Mouse (Mus musculus): ENCODE data around the gene Icam4. TPM values are rescaled to one million over a fixed set of nuclear protein-coding genes. Genes with fewer than 3 reads are reported as not detected.
"Not testable (repeated sequence)": the region's sequence is repeated elsewhere in the genome, so short reads cannot be mapped to it uniquely, and the experiment has no call there.

The Icam4 gene
- polyA plus RNA-seq, 1 experiment from 2014 or later = 0.99 TPM

DNA sequence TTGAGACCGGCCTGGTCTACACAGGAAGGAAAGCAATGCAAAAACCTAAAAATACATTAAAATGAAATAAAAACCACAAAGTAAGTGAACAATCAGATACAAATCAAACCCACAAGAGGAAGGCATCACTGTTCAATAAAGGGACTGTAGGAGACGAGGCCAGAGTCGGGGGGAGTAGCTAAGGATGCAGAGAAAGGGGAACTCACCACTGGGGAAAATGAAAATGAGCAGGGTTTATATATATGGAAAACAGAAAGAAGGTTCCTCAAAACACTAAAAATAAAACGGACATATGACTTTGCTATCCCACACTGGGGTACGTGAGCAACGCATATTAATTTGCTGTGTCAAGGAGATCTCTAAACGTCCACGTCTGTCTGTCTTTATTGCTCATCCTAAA, 32.1 kb upstream of the Icam4 start:
- H3K27me3 ChIP-seq = no peaks in the 10 kb centered on the region
- ATAC-seq (no peak), DNase-seq (ENCODE audit: low read depth, low spot score) (no peak)
- no peak for TF ChIP-seq CTCF (IDR thresholded peaks at IDR 0.05)
- CTCF ChIA-PET = interaction anchor here (0.9 to 3.7 kb wide), 9 partner anchors 21 to 119 kb away, joined by 3 to 29 read pairs (median 4); partner anchors contain the start of genes Eif3g and S1pr2
- in situ Hi-C loops (cut with MboI; ENCODE audit: low pct_unique_long_range_greater_than_20kb) = no loop called here
- POLR2A ChIA-PET = interaction anchor here (0.6 kb wide), 1 partner anchor 98 kb away, joined by 3 read pairs; no protein-coding TSS in a partner anchor

DNA sequence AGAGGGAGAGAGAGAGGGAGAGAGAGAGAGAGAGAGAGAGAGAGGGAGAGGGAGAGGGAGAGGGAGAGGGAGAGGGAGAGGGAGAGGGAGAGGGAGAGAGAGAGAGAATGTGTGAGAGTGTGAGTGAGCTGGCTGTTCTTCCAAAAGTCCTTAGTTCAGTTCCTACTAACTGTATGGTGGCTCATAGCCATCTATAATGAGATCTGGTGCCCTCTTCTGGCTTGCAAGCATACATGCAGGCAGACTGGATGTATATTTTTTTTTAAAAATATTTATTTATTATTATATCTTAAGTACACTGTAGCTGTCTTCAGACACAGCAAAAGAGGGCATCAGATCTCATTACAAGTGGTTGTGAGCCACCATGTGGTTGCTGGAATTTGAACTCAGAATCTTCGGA, 30.8 kb upstream of the Icam4 start:
- ChIA-PET CTCF (interaction anchor here (0.8 to 3.7 kb wide), 16 partner anchors 17 to 139 kb away, joined by 3 to 29 read pairs (median 4); partner anchors contain the start of genes Eif3g and S1pr2), POLR2A (interaction anchor here (1.1 kb wide), 1 partner anchor 99 kb away, joined by 5 read pairs; no protein-coding TSS in a partner anchor)
- in situ Hi-C loops (cut with MboI; ENCODE audit: low pct_unique_long_range_greater_than_20kb); ATAC-seq; DNase-seq (ENCODE audit: low read depth, low spot score); H3K27me3 ChIP-seq: not testable (repeated sequence)
- TF ChIP-seq CTCF (IDR thresholded peaks at IDR 0.05) = peak; percentile 73

DNA sequence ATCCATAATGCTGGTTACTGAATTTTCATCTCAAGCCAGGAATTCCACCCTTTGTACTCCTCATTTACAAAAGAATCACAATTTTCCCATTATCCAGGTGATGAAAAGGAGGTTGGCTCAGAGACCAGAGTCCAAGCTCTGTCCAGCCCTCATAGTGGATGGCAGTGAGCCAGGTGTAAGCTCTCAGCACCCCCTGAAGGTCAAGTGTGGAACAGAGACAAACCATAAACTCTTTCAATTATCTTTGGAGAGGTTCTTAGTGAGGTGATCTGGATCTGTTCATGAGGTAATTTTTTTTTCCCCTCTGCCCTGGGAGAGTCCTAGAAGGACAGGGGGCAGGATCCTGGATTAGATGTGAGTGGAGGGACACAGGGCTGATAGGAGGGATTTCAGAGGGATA, 28.4 kb upstream of the Icam4 start:
- in situ Hi-C loops (cut with MboI; ENCODE audit: low pct_unique_long_range_greater_than_20kb) = loop anchor here (5.0 kb wide), 2 partner anchors 54 to 89 kb away; no protein-coding TSS in a partner anchor
- no peaks in the 10 kb centered on the region for H3K27me3 ChIP-seq
- no peak for DNase-seq (ENCODE audit: low read depth, low spot score)
- ChIA-PET POLR2A (no interaction called here), CTCF (interaction anchor here (0.7 to 2.1 kb wide), 6 partner anchors 26 to 102 kb away, joined by 3 to 6 read pairs (median 3); partner anchors contain the start of gene Eif3g)
- ATAC-seq = no peak
- TF ChIP-seq CTCF (IDR thresholded peaks at IDR 0.05) = peak; percentile 68

DNA sequence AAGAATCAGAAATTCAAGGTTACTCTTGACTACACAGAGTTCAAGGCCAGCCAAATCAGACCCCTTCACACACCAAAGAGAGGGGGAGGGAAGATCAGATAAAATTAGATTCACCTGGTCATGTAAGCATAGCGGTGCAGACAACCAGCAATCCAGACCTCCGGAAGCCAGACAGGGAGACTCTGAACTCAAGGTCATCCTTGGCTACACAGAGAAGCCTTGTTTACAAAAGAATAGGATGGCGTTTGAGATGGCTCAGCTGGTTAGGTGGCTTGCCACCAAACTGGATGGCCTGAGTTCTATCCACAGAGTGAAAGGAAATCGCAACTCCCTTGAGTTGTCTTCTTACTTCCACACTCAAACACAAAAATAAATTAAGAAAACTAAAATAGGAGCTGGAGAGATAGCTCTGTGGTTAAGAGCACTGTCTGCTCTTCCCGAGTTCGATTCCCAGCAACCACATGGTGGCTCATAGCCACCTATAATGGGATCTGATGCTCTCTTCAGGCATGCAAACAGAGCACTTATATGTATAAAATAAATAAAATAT, 27.4 kb upstream of the Icam4 start:
- in situ Hi-C loops (cut with MboI; ENCODE audit: low pct_unique_long_range_greater_than_20kb) = loop anchor here (5.0 kb wide), 2 partner anchors 54 to 89 kb away; no protein-coding TSS in a partner anchor
- ATAC-seq (no peak), DNase-seq (ENCODE audit: low read depth, low spot score) (no peak)
- no peak for TF ChIP-seq CTCF (IDR thresholded peaks at IDR 0.05)
- ChIA-PET CTCF (interaction anchor here (1.0 to 2.1 kb wide), 5 partner anchors 26 to 123 kb away, joined by 3 to 6 read pairs (median 3); partner anchors contain the start of gene Eif3g), POLR2A (no interaction called here)
- no peaks in the 10 kb centered on the region for H3K27me3 ChIP-seq

DNA sequence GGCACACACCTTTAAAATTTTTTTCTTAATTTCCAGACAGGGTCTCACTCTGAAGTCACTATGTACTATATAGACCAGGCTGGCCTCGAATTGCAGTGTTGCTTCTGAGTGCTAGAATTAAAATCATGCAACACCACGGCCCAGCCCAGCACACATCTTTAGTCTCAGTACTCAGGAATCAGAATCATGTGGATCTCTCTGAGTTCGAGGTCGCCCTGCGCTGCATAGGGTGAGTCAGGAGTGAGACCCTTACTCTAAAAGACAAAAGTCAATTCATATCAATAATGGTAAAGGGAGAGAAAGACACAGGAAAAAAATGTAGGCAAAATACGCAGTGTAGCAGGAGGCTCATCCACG, 26.9 kb upstream of the Icam4 start:
- in situ Hi-C loops (cut with MboI; ENCODE audit: low pct_unique_long_range_greater_than_20kb) = loop anchor here (5.0 kb wide), 2 partner anchors 55 to 90 kb away; no protein-coding TSS in a partner anchor
- POLR2A ChIA-PET = no interaction called here

DNA sequence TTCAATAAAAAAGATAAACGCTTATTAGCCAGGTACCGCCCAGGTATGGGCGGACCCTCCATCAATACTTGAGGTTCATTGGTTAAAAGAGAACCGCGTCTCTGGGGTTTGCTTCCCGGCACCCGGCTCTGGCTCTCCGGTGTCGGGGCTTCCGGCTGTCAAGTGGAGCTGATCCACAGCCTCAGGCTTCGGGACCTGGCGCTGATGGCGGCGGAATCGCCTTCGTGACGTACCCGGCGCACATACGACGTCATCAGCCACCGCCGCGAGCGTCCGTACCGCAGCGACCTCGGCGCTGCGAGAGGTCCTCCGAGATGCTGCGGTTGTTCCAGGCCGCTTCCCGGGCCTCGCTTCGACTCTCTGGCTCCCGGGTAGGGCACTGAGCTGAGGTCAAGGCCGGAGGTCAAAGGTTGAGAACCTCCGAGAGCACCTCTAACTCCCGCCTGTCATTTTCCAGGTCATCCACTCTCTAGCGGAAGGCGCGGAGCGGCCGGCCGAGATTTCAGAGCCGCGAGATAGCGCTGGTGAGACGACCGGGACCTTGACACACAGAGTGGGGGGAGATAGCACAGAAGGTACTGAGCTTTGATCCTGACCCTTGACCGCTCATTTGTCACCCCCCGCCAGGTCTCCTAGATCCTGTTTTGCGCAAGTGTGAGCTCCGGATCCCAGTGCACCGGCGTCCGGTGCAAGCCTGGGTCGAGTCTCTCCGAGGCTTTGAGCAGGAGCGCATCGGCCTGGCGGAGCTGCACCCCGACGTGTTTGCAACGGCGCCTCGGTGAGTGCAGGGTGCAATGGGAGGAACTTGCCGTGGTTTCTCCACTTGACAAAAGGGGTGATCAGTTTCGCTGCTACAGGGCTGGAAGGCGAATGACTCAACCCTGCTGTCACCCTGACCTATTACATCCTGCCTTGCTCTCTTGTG, 26.3 kb upstream of the Icam4 start, which contains the start of gene Mrpl4:
Gene Mrpl4 (plus strand): TSS at position 112 of the 925 bp plus-strand sequence.
- ATAC-seq (peak; percentile 68), DNase-seq (ENCODE audit: low read depth, low spot score) (no peak)
- TF ChIP-seq CTCF (IDR thresholded peaks at IDR 0.05) = no peak
- H3K27me3 ChIP-seq = no peaks in the 10 kb centered on the region
- ChIA-PET POLR2A (interaction anchor here (0.9 kb wide), 1 partner anchor 59 kb away, joined by 3 read pairs; no protein-coding TSS in a partner anchor), CTCF (interaction anchor here (1.2 to 1.4 kb wide), 2 partner anchors 104 to 125 kb away, joined by 3 to 5 read pairs; partner anchors contain the start of gene Eif3g)
- in situ Hi-C loops (cut with MboI; ENCODE audit: low pct_unique_long_range_greater_than_20kb) = loop anchor here (5.0 kb wide), 2 partner anchors 56 to 91 kb away; no protein-coding TSS in a partner anchor

More for the DNA sequence above, 26.9 kb upstream of the Icam4 start:
- DNase-seq (ENCODE audit: low read depth, low spot score) (no peak), ATAC-seq (no peak)
- CTCF ChIA-PET = interaction anchor here (1.2 to 1.4 kb wide), 2 partner anchors 104 to 124 kb away, joined by 3 to 5 read pairs; partner anchors contain the start of gene Eif3g
- H3K27me3 ChIP-seq = no peaks in the 10 kb centered on the region
- no peak for TF ChIP-seq CTCF (IDR thresholded peaks at IDR 0.05)

DNA sequence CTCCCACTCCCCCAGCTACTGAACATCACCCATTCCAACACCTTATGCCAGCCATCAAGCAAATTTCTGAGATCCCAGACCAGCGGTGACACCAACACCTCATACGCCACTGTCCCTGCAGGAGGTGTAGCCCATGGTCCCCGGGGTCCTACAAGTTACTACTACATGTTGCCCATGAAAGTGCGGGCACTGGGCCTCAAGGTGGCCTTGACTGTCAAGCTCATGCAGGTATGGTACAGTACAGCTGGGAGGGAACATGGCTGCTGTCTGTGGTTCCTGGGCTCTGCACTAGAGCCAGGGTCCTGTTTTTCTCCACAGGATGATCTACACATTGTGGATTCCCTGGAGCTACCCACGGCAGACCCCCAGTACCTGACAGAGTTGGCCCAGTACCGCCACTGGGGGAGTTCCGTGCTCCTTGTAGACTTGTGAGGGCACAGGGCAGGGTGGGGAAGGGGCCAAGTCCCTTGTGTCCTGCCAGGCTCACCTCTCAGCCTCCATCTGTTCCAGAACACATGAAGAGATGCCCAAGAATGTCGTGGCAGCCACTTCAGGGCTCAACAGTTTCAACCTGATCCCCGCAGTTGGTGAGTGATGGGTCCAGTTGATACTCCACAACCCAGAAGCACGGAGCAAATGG, 21.7 kb upstream of the Icam4 start:
- TF ChIP-seq CTCF (IDR thresholded peaks at IDR 0.05) = no peak
- ChIA-PET POLR2A (interaction anchor here (1.0 kb wide), 1 partner anchor 22 kb away, joined by 3 read pairs; the partner anchor contains the start of gene Icam4), CTCF (interaction anchor here (1.1 kb wide), 1 partner anchor 9 kb away, joined by 3 read pairs; no protein-coding TSS in a partner anchor)
- DNase-seq (ENCODE audit: low read depth, low spot score) = no peak
- H3K27me3 ChIP-seq = no peaks in the 10 kb centered on the region
- in situ Hi-C loops (cut with MboI; ENCODE audit: low pct_unique_long_range_greater_than_20kb) = no loop called here
- no peak for ATAC-seq

DNA sequence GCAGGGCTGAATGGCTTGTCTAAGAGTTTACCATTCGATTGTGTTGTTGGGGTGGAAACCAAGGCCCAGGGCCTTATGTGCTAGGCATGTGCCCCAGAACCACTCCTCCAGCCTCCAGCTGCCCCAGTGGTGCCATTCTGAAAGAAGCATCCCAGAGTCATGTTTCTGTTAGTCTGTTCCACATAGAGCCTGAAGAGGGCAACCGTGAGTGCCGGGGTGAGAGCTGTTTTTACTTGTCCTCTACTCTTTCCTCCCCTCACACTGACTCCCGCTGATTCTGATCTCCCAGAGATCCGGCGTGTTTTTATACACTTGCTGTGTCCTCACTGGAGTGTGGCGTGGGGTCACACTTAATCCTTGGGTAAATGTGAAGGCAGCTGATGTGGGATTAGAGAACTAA, 21.2 kb upstream of the Icam4 start:
- ATAC-seq (no peak), DNase-seq (ENCODE audit: low read depth, low spot score) (no peak)
- POLR2A ChIA-PET = interaction anchor here (1.0 kb wide), 1 partner anchor 21 kb away, joined by 3 read pairs; the partner anchor contains the start of gene Icam4
- in situ Hi-C loops (cut with MboI; ENCODE audit: low pct_unique_long_range_greater_than_20kb) = no loop called here
- CTCF ChIA-PET = interaction anchor here (1.1 to 2.0 kb wide), 3 partner anchors 9 to 106 kb away, joined by 3 to 6 read pairs (median 4); no protein-coding TSS in a partner anchor
- TF ChIP-seq CTCF (IDR thresholded peaks at IDR 0.05) = no peak
- no peaks in the 10 kb centered on the region for H3K27me3 ChIP-seq

DNA sequence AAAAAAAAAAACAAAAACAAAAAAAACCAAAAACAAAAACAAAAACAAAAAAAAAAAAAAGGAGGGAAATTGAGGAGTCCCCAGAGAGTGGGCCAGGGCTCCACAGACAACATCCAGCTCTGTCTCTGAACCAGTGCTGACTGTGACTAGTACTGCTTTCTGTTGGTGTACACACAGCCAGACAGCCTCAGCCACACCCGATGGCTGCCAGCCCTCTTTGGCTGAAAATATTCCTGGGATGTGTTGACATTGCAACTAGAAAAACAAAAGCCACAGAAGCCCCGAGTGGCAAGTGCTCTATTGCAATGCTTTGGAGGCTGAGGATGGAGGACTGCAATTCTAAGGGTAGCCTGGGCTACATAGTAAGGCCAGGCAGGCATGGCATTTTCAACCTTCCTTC, 18.8 kb upstream of the Icam4 start:
- ChIA-PET CTCF (interaction anchor here (1.0 to 2.2 kb wide), 2 partner anchors 111 to 126 kb away, joined by 3 to 8 read pairs; partner anchors contain the start of gene Eif3g), POLR2A (no interaction called here)
- no peak for ATAC-seq
- in situ Hi-C loops (cut with MboI; ENCODE audit: low pct_unique_long_range_greater_than_20kb) = no loop called here
- H3K27me3 ChIP-seq = no peaks in the 10 kb centered on the region
- TF ChIP-seq CTCF (IDR thresholded peaks at IDR 0.05) = no peak
- DNase-seq (ENCODE audit: low read depth, low spot score) = no peak

DNA sequence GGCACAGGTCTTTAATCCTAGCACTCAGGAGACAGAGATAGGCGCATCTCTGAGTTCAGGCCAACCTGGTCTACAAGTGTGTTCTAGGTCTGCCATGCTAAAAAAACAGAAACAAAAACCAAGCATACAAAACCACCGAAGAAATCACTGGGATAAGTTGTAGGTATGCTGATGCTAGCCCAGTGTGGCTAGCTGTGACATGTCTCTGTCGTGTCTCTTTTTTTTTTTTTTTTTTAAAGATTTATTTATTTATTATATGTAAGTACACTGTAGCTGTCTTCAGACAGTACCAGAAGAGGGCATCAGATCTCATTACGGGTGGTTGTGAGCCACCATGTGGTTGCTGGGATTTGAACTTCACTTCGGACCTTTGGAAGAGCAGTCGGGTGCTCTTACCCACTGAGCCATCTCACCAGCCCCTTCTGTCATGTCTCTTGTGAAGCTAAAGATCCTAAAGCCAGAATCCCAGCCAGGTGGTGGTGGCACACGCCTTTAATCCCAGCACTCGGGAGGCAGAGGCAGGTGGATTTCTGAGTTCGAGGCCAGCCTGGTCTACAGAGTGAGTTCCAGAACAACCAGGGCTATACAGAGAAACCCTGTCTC, 18.1 kb upstream of the Icam4 start:
- H3K27me3 ChIP-seq; in situ Hi-C loops (cut with MboI; ENCODE audit: low pct_unique_long_range_greater_than_20kb); ATAC-seq; POLR2A ChIA-PET; DNase-seq (ENCODE audit: low read depth, low spot score): not testable (repeated sequence)
- CTCF ChIA-PET = interaction anchor here (1.0 to 2.2 kb wide), 2 partner anchors 112 to 125 kb away, joined by 3 to 8 read pairs; partner anchors contain the start of gene Eif3g
